Mouse (Mus musculus) large intestine, adult 2 months (tissue): ENCODE results near the gene Lhx2. TPM values are rescaled to one million over a fixed set of nuclear protein-coding genes. Genes with fewer than 3 reads are reported as not detected.
A peak's percentile ranks its signal among the peaks of the same experiment; 100 is the strongest.

Source experiments
- DNase-seq: peaks from one replicate; pipeline ENCODE4 v3.0.0-alpha.2; 2012; ENCODE audit warnings: low read depth, low spot score
- WGBS: fragments of 180-500 bp; shearing (Covaris S2); methylation state at CpG from one replicate; pipeline ENCODE4 v1.1.7; 2018; 5-methylcytosine and 5-hydroxymethylcytosine counted together
- polyA plus RNA-seq: library from polyadenylated mRNA; depleted of rRNA; stranded (reverse); fragments of >200 nt; gene quantifications from 2 replicates; pipeline ENCODE4 v1.2.3, GENCODE M21; 2012

The Lhx2 gene
- polyA plus RNA-seq, 1 experiment = not detected

DNA sequence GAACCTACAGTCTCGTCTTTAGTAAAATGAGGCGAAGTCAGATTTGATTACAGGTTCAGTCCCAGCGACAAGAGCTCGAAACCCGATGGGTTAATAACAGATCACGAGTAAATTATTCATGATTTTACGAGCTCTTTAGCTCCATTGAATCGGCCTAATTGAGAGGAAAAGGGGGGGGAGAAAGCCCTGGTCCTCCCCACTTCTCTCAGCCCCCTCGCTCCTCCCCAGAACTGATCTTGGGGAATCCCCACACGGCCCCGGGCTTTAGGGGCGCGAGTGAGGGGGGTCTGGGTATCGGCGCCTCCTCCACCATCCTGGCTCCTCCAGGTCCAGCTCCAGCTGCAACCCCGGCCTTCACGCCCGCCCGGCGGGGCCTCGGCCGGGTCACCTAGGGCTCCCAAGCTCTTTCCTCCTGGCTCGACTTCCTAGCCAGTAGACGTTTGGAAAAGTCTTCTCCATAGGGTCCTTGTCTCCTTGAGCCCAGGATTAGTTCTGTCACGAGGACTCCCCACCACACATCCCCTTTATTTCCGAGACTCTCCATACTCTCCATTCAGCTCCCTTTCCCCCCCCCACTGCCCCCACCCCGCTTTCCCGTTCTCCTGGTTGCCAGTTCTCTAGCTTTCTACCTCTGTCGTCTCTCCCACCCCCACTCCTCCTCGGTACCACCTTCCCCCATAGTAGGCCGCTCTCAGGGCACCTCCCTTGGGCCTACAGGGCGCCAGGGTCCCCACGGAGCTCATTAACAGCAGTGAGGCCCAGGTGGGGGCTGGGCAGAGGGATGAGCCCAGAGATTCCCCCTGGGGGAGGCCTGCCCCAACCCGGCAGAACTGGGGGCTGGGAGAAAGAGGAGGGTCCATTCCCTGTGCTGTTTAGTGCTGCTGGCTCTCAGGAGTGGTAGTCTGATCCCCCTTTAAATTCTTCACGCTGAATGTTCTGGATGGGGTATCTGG is 18.5 kb downstream of the Lhx2 start:
- WGBS = 8% methylated on average over 35 of the region's 35 CpGs
- DNase-seq = no peak

GRCm38 (mm10) chr2:38358611-38359010 is 19.5 kb downstream of the Lhx2 start:
- DNase-seq = no peak
- WGBS = 5% methylated on average over 3 of the region's 3 CpGs

DNA sequence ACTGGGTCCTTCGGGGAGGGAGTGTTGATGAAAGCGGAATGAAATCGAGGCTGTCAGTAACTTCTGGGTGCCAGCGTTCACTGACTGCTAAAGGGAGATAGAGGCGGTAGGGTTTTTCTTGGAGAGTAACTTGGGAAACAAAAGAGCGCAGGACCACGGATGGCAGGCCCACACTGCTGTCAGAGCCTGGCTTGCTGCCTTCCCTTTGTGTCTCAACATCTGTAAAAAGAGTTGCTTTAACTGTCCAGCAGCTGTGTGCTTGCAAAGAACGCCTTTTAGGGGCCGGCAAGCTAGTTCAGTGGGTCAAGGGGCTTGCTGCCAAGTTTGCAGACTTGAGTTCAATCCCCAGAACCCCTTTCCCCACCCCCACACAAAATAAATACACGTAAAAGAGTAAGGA is 20.1 kb downstream of the Lhx2 start:
- no peak for DNase-seq
- 6% methylated on average over 10 of the region's 10 CpGs for WGBS

GRCm38 (mm10) chr2:38359811-38360210 is 20.7 kb downstream of the Lhx2 start:
- no peak for DNase-seq
- WGBS = 9% methylated on average over 13 of the region's 13 CpGs

DNA sequence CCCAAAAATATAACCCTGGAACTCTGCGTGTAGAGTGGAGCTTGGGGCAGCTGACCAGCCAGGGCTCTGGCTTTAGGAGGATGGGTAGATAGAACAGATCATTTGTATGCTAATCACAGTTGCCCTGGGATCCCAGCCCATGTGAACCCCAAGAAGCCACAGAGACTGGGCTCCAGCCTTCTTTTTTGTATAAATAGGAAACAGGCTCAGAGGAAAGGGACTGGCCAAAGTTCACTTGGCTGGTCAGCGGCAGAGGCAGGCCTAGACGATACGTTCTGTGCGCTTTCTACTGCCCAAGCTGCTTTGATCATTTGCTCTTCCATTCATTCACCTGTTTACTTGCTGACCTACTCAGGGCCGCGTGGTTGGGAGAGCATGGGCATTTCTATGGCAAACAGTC is 27.1 kb downstream of the Lhx2 start:
- WGBS = 36% methylated on average over 7 of the region's 7 CpGs
- no peak for DNase-seq

GRCm38 (mm10) chr2:38367023-38367422 is 27.9 kb downstream of the Lhx2 start:
- 12% methylated on average over 9 of the region's 9 CpGs for WGBS
- no peak for DNase-seq

GRCm38 (mm10) chr2:38367852-38368251 is 28.8 kb downstream of the Lhx2 start:
- no peak for DNase-seq
- WGBS = 71% methylated on average over 5 of the region's 5 CpGs

- peak; percentile 29 for DNase-seq
- WGBS = 6% methylated on average over 31 of the region's 31 CpGs
These were observed 29.8 kb downstream of the Lhx2 start for GRCm38 (mm10) chr2:38368746-38369330.

GRCm38 (mm10) chr2:38375606-38376304 is 36.7 kb downstream of the Lhx2 start:
- no peak for DNase-seq
- 6% methylated on average over 20 of the region's 20 CpGs for WGBS

GRCm38 (mm10) chr2:38377254-38377653 is 38.2 kb downstream of the Lhx2 start:
- 87% methylated on average over 7 of the region's 7 CpGs for WGBS

DNA sequence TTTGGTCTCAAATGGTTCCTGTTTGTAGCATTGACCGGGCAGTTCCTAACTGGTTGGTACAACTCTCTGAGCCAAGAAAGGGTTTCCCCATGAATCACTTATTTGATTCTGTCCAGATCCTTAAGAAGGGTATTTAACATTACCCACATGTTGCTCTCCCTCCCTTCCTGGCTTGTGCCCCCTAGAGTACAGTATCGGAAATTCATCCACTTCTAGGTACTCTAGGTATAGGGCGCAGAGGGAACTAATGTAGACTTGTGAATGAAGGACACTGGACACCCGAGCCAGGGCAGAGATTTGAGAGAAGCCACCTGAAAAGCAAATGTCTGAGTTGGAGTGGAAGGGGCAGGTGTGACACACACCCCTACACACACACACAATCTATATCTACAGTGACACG is 39.3 kb downstream of the Lhx2 start:
- DNase-seq = no peak
- 29% methylated on average over 5 of the region's 5 CpGs for WGBS

More at GRCm38 (mm10) chr2:38377254-38377653, 38.2 kb downstream of the Lhx2 start:
- DNase-seq = no peak

DNA sequence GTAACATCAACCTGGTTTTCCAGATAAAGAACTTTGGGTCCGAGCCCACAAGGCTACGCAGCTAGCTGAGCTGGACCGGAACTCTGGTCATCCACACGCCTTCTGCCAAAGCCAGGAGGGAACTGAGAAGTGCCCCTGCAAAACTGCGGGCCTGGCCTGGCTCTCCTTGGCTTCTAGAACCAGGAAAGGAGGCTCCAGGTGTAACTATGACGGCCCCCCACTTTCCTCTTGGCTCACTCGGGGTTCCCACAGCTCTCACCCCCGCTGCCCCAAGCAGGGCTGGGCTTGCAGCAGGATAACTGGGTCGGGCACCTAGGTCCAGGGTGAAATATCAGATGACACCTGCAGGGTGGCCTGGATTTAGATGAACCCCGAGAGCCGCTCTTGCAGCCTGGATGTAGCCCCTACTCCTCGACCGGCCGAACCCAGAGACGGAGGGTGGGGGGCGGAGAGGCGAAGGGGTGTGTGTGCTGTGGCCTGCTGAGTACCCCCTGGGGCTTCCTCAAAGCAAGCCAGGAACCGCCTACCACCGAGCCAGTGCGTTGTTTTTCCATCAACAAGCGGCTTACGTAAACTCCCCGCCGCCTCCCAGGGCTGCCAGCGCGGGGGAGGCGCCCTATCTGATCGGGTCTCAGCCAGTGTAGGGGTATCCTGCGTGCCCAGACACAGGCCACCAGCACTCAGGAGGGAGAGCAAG is 39.9 kb downstream of the Lhx2 start:
- 10% methylated on average over 29 of the region's 29 CpGs for WGBS
- DNase-seq = no peak

DNA sequence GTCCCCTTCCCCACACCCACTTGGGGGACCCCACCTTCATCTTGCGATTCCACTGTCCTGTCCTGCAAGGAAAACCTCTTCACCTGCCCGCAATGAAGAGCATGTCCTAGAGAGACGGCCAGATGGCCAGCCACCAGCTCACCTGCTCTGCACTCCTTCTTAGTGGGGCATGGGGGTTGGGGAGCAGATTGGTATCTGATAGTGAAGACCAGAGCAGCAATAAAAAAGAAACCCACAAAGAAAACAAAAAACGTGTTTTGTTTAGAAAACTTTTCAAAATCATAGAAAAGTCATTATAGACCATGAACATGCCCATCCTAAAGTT is 40.4 kb downstream of the Lhx2 start:
- 7% methylated on average over 4 of the region's 4 CpGs for WGBS
- no peak for DNase-seq

- no peak for DNase-seq
- WGBS = 34% methylated on average over 10 of the region's 10 CpGs
These were observed 41.3 kb downstream of the Lhx2 start for GRCm38 (mm10) chr2:38380136-38381083.

GRCm38 (mm10) chr2:38387568-38388262 is 48.6 kb downstream of the Lhx2 start:
- DNase-seq = no peak
- 76% methylated on average over 10 of the region's 10 CpGs for WGBS

DNA sequence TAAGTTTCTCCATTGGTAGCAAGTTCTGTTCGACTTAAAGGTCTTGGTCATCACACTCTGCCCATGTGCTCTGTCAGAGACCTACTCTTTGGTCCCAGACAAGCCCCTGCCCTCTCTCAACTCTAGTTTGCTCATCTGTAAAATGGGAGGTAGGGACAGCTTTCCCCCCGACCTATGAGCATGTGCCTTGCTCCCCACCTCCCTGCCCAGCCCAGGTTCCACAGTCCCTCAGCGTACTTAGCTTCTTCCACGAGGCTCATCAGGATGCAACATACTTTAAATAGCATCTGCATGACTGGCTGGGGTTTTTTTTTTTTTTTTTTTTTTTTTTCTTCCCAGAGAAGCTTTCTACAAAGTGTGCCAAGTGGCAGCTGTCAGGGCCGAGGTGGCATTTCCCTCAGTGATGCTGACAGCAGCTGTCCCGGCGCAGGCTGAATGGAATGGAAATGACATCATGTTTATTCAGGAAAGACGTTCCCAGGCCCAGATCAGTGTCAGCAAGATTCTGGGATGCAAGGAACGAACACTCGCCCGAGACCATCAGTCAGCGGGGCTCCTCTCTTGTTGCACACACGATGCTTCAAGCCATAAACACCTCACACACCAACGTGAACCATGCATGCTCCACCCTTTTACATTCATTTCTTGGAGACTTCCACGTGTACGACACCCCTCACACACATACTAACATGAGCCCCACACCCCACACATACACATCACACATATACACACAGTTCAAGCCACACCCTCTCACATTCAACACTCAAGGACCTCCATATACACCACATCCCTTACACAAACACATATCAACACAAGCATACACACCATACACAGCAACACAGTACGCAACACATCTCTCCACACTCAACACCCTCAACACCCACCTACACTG is 56.1 kb downstream of the Lhx2 start:
- no peak for DNase-seq
- 57% methylated on average over 17 of the region's 17 CpGs for WGBS

- DNase-seq = no peak
These were observed 56.8 kb downstream of the Lhx2 start for GRCm38 (mm10) chr2:38395869-38396236.

DNA sequence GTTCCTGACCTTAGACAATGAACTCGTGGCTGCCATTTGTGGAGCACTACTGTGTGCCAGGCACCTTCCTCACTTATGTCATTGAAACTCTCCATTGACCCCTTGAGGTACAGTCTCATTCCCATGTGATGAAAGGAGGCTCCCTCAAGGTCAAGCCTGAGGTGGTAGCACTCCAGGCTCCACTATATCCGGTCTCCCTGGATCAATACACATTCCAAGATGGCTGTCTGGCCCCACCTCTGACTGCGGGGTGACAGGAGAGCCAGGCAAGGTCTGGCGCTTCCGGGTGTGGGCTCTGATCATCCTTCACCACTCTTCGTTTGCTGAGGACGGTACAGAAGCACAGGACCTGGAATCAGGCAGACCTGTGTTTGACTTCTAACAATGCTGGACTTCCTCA is 58.2 kb downstream of the Lhx2 start:
- WGBS = 55% methylated on average over 7 of the region's 7 CpGs
- no peak for DNase-seq
